Mouse (Mus musculus): Measurements from ENCODE around the gene H3f3a. TPM values are rescaled to one million over a fixed set of nuclear protein-coding genes. Genes with fewer than 3 reads are reported as not detected.

The H3f3a gene
- total RNA-seq (2021) (100 to 1,000 TPM; 405 to 430 TPM), polyA plus RNA-seq (2012; rRNA removed) (258 and 363 TPM in 2 replicates)
- long read RNA-seq, transcript H3f3a-205 (4 exons, 2,841 nt), result major isoform, 111 of 131 reads
- long read RNA-seq, partial matches to known transcripts, result 3 of 131 reads
- long read RNA-seq, other reads (novel, unspliced or antisense), result 17 of 131 reads

DNA sequence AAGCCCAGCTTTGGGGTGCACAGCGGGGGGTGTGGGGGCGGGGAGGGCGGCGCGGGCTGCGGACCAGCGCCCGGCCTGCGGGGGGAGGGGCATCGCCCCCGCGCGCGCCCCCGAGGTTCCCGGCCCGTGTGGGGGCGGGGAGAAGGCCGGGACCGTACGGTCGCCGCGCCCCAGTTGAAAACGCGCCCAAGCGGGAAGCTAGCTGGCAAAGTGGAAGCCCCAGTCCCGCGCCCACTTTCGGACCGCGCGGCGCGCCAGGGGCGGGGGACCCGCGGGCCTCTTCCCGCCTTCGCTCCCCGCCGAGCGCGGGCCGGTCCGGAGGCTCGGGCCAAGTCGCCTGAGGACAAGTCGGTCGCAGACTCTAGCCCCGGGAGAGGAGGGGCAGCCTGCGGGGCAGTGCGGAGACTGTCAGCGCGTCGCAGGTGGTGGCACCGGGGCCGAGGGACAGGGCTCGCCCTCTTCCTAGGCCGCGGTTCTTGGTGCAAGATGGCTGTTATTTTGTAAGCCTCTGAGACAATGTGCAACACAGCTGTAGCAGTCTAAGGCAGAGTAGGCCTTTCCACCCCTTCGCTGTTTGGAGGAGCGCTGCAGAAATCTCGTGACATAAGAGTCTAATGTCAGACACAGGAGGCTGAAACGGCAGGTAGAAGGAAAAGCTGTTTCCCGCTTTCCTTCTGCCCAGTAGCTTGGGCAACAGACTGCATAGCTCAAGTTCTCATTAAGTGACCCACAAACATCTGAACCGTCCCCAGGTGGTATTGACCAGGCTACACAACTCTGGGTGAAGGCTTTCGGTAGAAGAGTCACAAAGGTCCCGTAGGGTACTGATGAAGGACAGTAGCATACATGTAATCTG lies at the start of gene H3f3a:
Gene H3f3a, minus strand, starts transcription at position 59 of the 856 bp plus-strand sequence.
- Histone ChIP-seq H3K27ac (peak within 1 kb of the TSS; percentile 98), H3K27me3 (ENCODE audit: control insufficient read depth, insufficient read depth, low read length) (no peaks in the 10 kb centered on the region), H3K79me2 (replicated peaks; ENCODE audit: control insufficient read depth, insufficient read depth, low read length) (peaks cover 4% of the 10 kb centered on the region), H3K4me3 (peak within 1 kb of the TSS; percentile 99), H3K36me3 (ENCODE audit: control insufficient read depth, insufficient read depth, low read length) (peaks cover 23% of the 10 kb centered on the region), H3K4me1 (ENCODE audit: control insufficient read depth, insufficient read depth, low read length) (peaks cover 2% of the 10 kb centered on the region), H3K9ac (ENCODE audit: low read depth, low read length) (peak within 1 kb of the TSS; percentile 100)
- peak; percentile 95 to 96 for DNase-seq
- TF ChIP-seq CTCF (IDR thresholded peaks at IDR 0.05) (no peak), POLR2A (IDR thresholded peaks at IDR 0.05; ENCODE audit: insufficient read depth, low read depth, low read length) (peak; percentile 65), EP300 (IDR thresholded peaks at IDR 0.05; ENCODE audit: insufficient read depth, low read depth, low read length) (no peak)
- intact Hi-C loops (cut with DNase I), result loop anchor here (1.0 to 2.0 kb wide), 3 partner anchors 17 to 36 kb away; no protein-coding TSS in a partner anchor
- WGBS, result 4% methylated on average over 64 of the region's 69 CpGs

DNA sequence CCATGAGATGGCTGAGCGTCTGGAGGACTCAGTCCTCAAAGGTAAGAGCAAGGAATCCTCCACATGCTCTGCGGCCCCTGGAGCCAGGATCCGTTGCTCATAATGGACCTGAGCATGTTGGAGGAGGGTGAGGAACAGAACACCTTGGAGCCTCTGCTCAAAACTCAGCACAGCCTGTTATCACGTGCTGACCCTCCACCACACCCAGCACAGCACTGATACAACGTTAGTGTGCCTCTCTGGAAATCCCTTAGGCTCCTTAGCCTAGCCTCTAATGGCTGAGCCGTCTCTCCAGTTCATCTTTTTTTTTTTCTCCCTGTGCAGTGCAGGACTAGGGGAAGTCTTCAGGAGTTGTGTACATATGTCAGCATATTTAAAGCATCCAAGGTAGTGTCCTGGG lies 46.3 kb upstream of the H3f3a start:
- peaks cover 3% of the 10 kb centered on the region for H3K36me3 ChIP-seq (ENCODE audit: control insufficient read depth, insufficient read depth, low read length)
- intact Hi-C loops (cut with DNase I), result no loop called here

DNA sequence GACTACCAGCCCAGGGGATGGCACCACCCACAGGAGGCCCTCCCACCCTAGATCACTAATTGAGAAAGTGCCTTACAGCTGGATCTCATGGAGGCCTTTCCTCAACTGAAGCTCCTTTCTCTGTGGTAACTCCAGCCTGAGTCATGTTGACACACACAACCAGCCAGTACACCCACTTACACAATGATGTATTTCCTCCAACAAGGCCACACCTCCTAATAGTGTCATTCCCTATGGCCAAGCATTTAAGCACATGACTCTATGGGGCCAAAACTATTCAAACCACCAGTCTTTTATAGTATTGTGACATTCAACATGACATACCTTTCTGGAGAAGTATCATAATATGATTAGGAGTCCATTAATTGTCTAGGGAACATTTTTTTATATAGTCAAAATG lies 45.0 kb upstream of the H3f3a start:
- peaks cover 3% of the 10 kb centered on the region for H3K36me3 ChIP-seq (ENCODE audit: control insufficient read depth, insufficient read depth, low read length)

More for the DNA sequence above, 46.3 kb upstream of the H3f3a start:
- no peaks in the 10 kb centered on the region for H3K4me1 ChIP-seq (ENCODE audit: control insufficient read depth, insufficient read depth, low read length)
- 75% methylated on average over 6 of the region's 6 CpGs for WGBS
- H3K9ac ChIP-seq (ENCODE audit: low read depth, low read length), result no peak overlapping the region
- no peak for DNase-seq
- H3K4me3 ChIP-seq, result no peak overlapping the region
- H3K27ac ChIP-seq, result no peak overlapping the region
- H3K27me3 ChIP-seq (ENCODE audit: control insufficient read depth, insufficient read depth, low read length), result no peaks in the 10 kb centered on the region
- TF ChIP-seq CTCF (IDR thresholded peaks at IDR 0.05), result no peak
- TF ChIP-seq EP300 (IDR thresholded peaks at IDR 0.05; ENCODE audit: insufficient read depth, low read depth, low read length), result no peak
- no peak for TF ChIP-seq POLR2A (IDR thresholded peaks at IDR 0.05; ENCODE audit: insufficient read depth, low read depth, low read length)
- no peaks in the 10 kb centered on the region for H3K79me2 ChIP-seq (replicated peaks; ENCODE audit: control insufficient read depth, insufficient read depth, low read length)

DNA sequence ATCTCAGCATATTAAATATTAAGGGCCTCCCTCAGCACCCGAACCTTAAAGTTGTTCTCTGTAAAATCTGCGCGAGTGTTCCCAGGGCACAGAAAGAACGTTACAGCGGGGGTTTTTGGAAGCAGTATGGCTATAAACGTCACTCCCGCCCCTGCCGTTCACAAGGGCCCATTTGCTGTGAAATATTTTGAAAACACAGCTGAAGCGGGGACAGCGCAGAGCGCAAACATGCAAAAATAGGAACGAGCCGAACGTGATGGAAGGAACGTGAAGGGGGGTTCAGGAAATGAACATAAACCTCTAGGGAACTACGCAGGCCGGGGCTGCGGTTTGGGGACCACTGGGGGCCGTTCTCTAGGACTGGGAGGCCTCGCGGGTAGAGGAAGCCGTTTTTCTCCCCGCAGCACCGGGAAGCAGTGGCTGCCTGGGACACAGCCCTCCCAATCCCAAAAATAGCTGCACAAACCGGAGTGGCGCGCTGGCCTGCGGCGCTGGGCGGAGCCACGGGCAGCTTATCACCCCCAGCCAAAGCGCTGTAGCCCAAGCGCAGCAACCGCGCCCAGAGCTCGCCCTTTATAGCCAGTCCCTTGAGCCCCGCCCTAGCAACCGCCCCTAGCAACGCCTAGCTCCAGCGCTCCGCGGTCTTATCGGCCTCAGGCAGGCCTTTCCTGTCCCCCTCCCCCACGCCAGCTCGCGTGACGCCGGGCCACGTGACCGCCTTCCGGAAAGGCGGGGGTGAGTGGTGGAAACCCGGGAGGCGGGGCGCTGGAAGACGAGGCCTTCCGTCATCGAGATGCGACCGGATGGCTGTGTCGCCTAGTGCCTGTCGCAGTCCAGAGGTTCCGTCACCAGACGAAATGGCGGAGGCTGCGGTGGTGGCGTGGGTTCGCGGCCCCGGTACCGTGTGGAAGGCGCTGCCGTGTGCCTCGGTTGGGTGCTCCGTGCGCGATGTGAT lies 36.9 kb upstream of the H3f3a start, which contains the start of gene Sde2:
Gene Sde2, plus strand, starts transcription at position 812 of the 955 bp plus-strand sequence.
- TF ChIP-seq POLR2A (IDR thresholded peaks at IDR 0.05; ENCODE audit: insufficient read depth, low read depth, low read length), result peak; percentile 99
- TF ChIP-seq EP300 (IDR thresholded peaks at IDR 0.05; ENCODE audit: insufficient read depth, low read depth, low read length), result peak; percentile 100
- peak; percentile 5; the same call in 1 of the 2 replicates for TF ChIP-seq CTCF (IDR thresholded peaks at IDR 0.05)
- Histone ChIP-seq H3K4me3 (peak within 1 kb of the TSS; percentile 85), H3K27ac (peak within 1 kb of the TSS; percentile 100), H3K36me3 (ENCODE audit: control insufficient read depth, insufficient read depth, low read length) (peaks cover 5% of the 10 kb centered on the region), H3K4me1 (ENCODE audit: control insufficient read depth, insufficient read depth, low read length) (peaks cover 17% of the 10 kb centered on the region), H3K79me2 (replicated peaks; ENCODE audit: control insufficient read depth, insufficient read depth, low read length) (peaks cover 2% of the 10 kb centered on the region; the same call in 1 of the 2 replicates), H3K9ac (ENCODE audit: low read depth, low read length) (peak within 1 kb of the TSS; percentile 91), H3K27me3 (ENCODE audit: control insufficient read depth, insufficient read depth, low read length) (no peaks in the 10 kb centered on the region)
- intact Hi-C loops (cut with DNase I), result loop anchor here (1.0 to 5.0 kb wide), 3 partner anchors 37 to 123 kb away; partner anchors contain the start of genes Acbd3 and H3f3a
- DNase-seq, result peak; percentile 100
- WGBS, result 1% methylated on average over 77 of the region's 77 CpGs

More for the DNA sequence above, 45.0 kb upstream of the H3f3a start:
- Histone ChIP-seq H3K4me3 (no peak overlapping the region), H3K4me1 (ENCODE audit: control insufficient read depth, insufficient read depth, low read length) (no peaks in the 10 kb centered on the region), H3K27ac (no peak overlapping the region), H3K27me3 (ENCODE audit: control insufficient read depth, insufficient read depth, low read length) (no peaks in the 10 kb centered on the region), H3K79me2 (replicated peaks; ENCODE audit: control insufficient read depth, insufficient read depth, low read length) (no peaks in the 10 kb centered on the region), H3K9ac (ENCODE audit: low read depth, low read length) (no peak overlapping the region)
- no peak for DNase-seq
- TF ChIP-seq POLR2A (IDR thresholded peaks at IDR 0.05; ENCODE audit: insufficient read depth, low read depth, low read length) (no peak), EP300 (IDR thresholded peaks at IDR 0.05; ENCODE audit: insufficient read depth, low read depth, low read length) (no peak), CTCF (IDR thresholded peaks at IDR 0.05) (no peak)
- intact Hi-C loops (cut with DNase I), result no loop called here

DNA sequence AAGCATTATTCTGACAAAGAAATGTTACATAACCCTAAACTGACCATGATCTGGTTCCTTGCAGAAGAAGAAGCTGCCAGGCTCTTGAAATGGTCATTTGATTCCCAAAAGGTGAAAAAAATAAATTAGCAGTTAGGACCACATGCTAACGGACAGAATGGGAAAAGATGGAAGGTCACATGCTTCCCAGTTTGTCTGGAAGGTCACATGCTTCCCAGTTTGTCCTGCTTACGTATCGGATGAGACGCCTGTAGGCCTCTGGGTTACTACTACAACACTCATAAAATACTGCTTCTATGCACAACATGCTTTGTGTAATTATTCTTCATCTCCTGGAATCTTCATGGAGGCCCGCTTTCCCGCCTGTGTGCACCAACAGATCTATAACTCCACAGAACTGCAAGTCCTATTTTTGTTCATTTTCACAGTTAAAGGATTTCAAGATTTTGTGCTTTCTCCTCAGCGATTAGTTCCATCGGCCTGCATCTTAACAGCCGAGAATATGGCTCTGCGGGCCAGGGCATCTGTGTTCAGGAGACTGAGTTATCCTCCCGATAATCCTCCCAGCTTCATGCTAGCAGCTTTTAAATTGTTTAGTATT lies 36.1 kb upstream of the H3f3a start:
- TF ChIP-seq EP300 (IDR thresholded peaks at IDR 0.05; ENCODE audit: insufficient read depth, low read depth, low read length) (no peak), POLR2A (IDR thresholded peaks at IDR 0.05; ENCODE audit: insufficient read depth, low read depth, low read length) (peak; percentile 48; the same call in 1 of the 2 replicates)
- peak overlapping the region; percentile 38 for H3K4me3 ChIP-seq
- peaks cover 5% of the 10 kb centered on the region for H3K36me3 ChIP-seq (ENCODE audit: control insufficient read depth, insufficient read depth, low read length)
- 27% methylated on average over 11 of the region's 11 CpGs for WGBS
- peak in 1 of 2 experiments; percentile 39 for DNase-seq
- peak overlapping the region; percentile 71 for H3K9ac ChIP-seq (ENCODE audit: low read depth, low read length)
- H3K79me2 ChIP-seq (replicated peaks; ENCODE audit: control insufficient read depth, insufficient read depth, low read length), result peaks cover 2% of the 10 kb centered on the region; the same call in 1 of the 2 replicates
- no peaks in the 10 kb centered on the region for H3K27me3 ChIP-seq (ENCODE audit: control insufficient read depth, insufficient read depth, low read length)
- H3K27ac ChIP-seq, result peak overlapping the region; percentile 100
- intact Hi-C loops (cut with DNase I), result loop anchor here (1.0 to 5.0 kb wide), 4 partner anchors 19 to 122 kb away; partner anchors contain the start of genes Acbd3 and H3f3a
- H3K4me1 ChIP-seq (ENCODE audit: control insufficient read depth, insufficient read depth, low read length), result peaks cover 17% of the 10 kb centered on the region
